Mouse (Mus musculus): ENCODE data around the gene Ankrd11.
"Not testable (repeated sequence)": the region's sequence is repeated elsewhere in the genome, so short reads cannot be mapped to it uniquely, and the experiment has no call there.

Ankrd11 gene

GRCm38 (mm10) chr8:123040110-123040650 lies 1.9 kb downstream of the Ankrd11 start:
- no peak for DNase-seq (ENCODE audit: low spot score)

GRCm38 (mm10) chr8:123039376-123040109 lies 2.5 kb downstream of the Ankrd11 start:
- no peak for DNase-seq (ENCODE audit: low spot score)

- DNase-seq (ENCODE audit: low spot score) = no peak
These were observed 3.7 kb downstream of the Ankrd11 start for GRCm38 (mm10) chr8:123038351-123038750.

GRCm38 (mm10) chr8:123037487-123037886 lies 4.6 kb downstream of the Ankrd11 start:
- no peak for DNase-seq (ENCODE audit: low spot score)

GRCm38 (mm10) chr8:123036956-123037355 lies 5.1 kb downstream of the Ankrd11 start:
- no peak for DNase-seq (ENCODE audit: low spot score)

- DNase-seq (ENCODE audit: low spot score) = no peak
These were observed 7.9 kb downstream of the Ankrd11 start for GRCm38 (mm10) chr8:123034171-123034570.

GRCm38 (mm10) chr8:123033431-123033830 lies 8.6 kb downstream of the Ankrd11 start:
- DNase-seq (ENCODE audit: low spot score) = no peak

- DNase-seq (ENCODE audit: low spot score) = no peak
These were observed 9.3 kb downstream of the Ankrd11 start for GRCm38 (mm10) chr8:123032730-123033129.

- no peak for DNase-seq (ENCODE audit: low spot score)
These were observed 10.6 kb downstream of the Ankrd11 start for GRCm38 (mm10) chr8:123031321-123031978.

- not testable (repeated sequence) for DNase-seq (ENCODE audit: low spot score)
These were observed 12.0 kb downstream of the Ankrd11 start for GRCm38 (mm10) chr8:123030091-123030490.

GRCm38 (mm10) chr8:123027786-123028185 lies 14.3 kb downstream of the Ankrd11 start:
- DNase-seq (ENCODE audit: low spot score) = no peak

- no peak for DNase-seq (ENCODE audit: low spot score)
These were observed 16.1 kb downstream of the Ankrd11 start for GRCm38 (mm10) chr8:123025951-123026351.

GRCm38 (mm10) chr8:123024226-123024625 lies 17.9 kb downstream of the Ankrd11 start:
- no peak for DNase-seq (ENCODE audit: low spot score)

- DNase-seq (ENCODE audit: low spot score) = no peak
These were observed 19.4 kb downstream of the Ankrd11 start for GRCm38 (mm10) chr8:123022727-123023126.

- DNase-seq (ENCODE audit: low spot score) = no peak
These were observed 20.8 kb downstream of the Ankrd11 start for GRCm38 (mm10) chr8:123021259-123021658.

GRCm38 (mm10) chr8:123020859-123021258 lies 21.2 kb downstream of the Ankrd11 start:
- DNase-seq (ENCODE audit: low spot score) = no peak

- DNase-seq (ENCODE audit: low spot score) = no peak
These were observed 22.0 kb downstream of the Ankrd11 start for GRCm38 (mm10) chr8:123020084-123020483.

- DNase-seq (ENCODE audit: low spot score) = no peak
These were observed 23.5 kb downstream of the Ankrd11 start for GRCm38 (mm10) chr8:123018484-123019164.

- DNase-seq (ENCODE audit: low spot score) = no peak
These were observed 24.9 kb downstream of the Ankrd11 start for GRCm38 (mm10) chr8:123017143-123017542.

- no peak for DNase-seq (ENCODE audit: low spot score)
These were observed 27.0 kb downstream of the Ankrd11 start for GRCm38 (mm10) chr8:123015074-123015473.

- DNase-seq (ENCODE audit: low spot score) = no peak
These were observed 27.6 kb downstream of the Ankrd11 start for GRCm38 (mm10) chr8:123014429-123014828.

GRCm38 (mm10) chr8:123011321-123011720 lies 30.8 kb downstream of the Ankrd11 start:
- DNase-seq (ENCODE audit: low spot score) = no peak

GRCm38 (mm10) chr8:123005805-123006204 lies 36.3 kb downstream of the Ankrd11 start:
- no peak for DNase-seq (ENCODE audit: low spot score)

Measured in ovary, postnatal 10 days (tissue).